ENCODE assay signal across 18 mouse cellular contexts in genomic region chr1:121176541-121176940, GRCm38 (mm10).
DNase-seq lines count a peak whose midpoint lies in the region; ATAC-seq lines count a peak whose summit lies in the region.
"Had no signal": no experiment of that assay in that cellular context is flagged by ENCODE, and none has a peak within 500 bp of the region (broad histone marks: within the 10 kb centered on the region; RNA-seq: fewer than 3 reads in every experiment).

No protein-coding gene starts in this region.

- WGBS in limb, embryonic 11.5 days: 7% methylated on average over 3 of the region's 3 CpGs
- WGBS in limb, embryonic 10.5 days: 5% methylated on average over 3 of the region's 3 CpGs
- 1% methylated on average over 3 of the region's 3 CpGs for WGBS in midbrain, embryonic 12.5 days
- WGBS in midbrain, embryonic 15.5 days: 4% methylated on average over 3 of the region's 3 CpGs
- 6% methylated on average over 3 of the region's 3 CpGs for WGBS in neural tube, embryonic 11.5 days

- no peaks in the 10 kb centered on the region for H3K9me3 ChIP-seq in limb, embryonic 11.5 days (ENCODE audit: control insufficient read depth, low read length)
- H3K9me3 ChIP-seq in limb, embryonic 10.5 days (replicated peaks): no peaks in the 10 kb centered on the region
- H3K9me3 ChIP-seq in midbrain, embryonic 12.5 days: peaks cover 4% of the 10 kb centered on the region; the same call in 1 of the 2 replicates
- H3K9me3 ChIP-seq in midbrain, embryonic 15.5 days: no peaks in the 10 kb centered on the region
- H3K9me3 ChIP-seq in neural tube, embryonic 11.5 days (ENCODE audit: control insufficient read depth, low read length): no peaks in the 10 kb centered on the region
- H3K9me3 ChIP-seq: forebrain, embryonic 15.5 days; heart, embryonic 15.5 days had no signal

- ATAC-seq in limb, embryonic 11.5 days (ENCODE audit: insufficient number of reproducible peaks, low FRiP score, low TSS enrichment, low read depth): no peak
- no peak for ATAC-seq in midbrain, embryonic 12.5 days (ENCODE audit: low FRiP score, low read depth)
- ATAC-seq in midbrain, embryonic 15.5 days (replicated peaks): no peak
- ATAC-seq in neural tube, embryonic 11.5 days (ENCODE audit: insufficient read depth, low FRiP score, low TSS enrichment): no peak

- peak; percentile 11 for DNase-seq in embryo, embryonic 9.5 days (ENCODE audit: extremely low spot score)
- no peak for DNase-seq in embryo, embryonic 11 days
- peak; percentile 27 for DNase-seq in limb, embryonic 11.5 days (ENCODE audit: low spot score)
- no peak for DNase-seq in limb, embryonic 10.5 days (ENCODE audit: low spot score)
- DNase-seq in neural tube, embryonic 11.5 days (ENCODE audit: low spot score): no peak
- DNase-seq: adrenal gland, postnatal 10 days; cerebellum, adult 11-12 months; cerebellum, adult 9-10 months; cerebellum, postnatal 25 days; gastrocnemius, postnatal 36 days; heart, adult 18-20 months; heart, postnatal 14 days had no signal

- H3K9ac ChIP-seq in limb, embryonic 11.5 days (ENCODE audit: low read length): no peak overlapping the region
- H3K9ac ChIP-seq in midbrain, embryonic 12.5 days (replicated peaks): no peak overlapping the region
- H3K9ac ChIP-seq in midbrain, embryonic 15.5 days: no peak overlapping the region
- no peak overlapping the region for H3K9ac ChIP-seq in neural tube, embryonic 11.5 days (ENCODE audit: low read length)
- H3K9ac ChIP-seq: embryonic facial prominence, embryonic 12.5 days; forebrain, embryonic 15.5 days; heart, embryonic 15.5 days had no signal

- no peaks in the 10 kb centered on the region for H3K36me3 ChIP-seq in limb, embryonic 11.5 days (ENCODE audit: control insufficient read depth, insufficient read depth, low read length)
- no peaks in the 10 kb centered on the region for H3K36me3 ChIP-seq in limb, embryonic 10.5 days
- no peaks in the 10 kb centered on the region for H3K36me3 ChIP-seq in midbrain, embryonic 12.5 days
- H3K36me3 ChIP-seq in midbrain, embryonic 15.5 days (replicated peaks): no peaks in the 10 kb centered on the region
- H3K36me3 ChIP-seq in neural tube, embryonic 11.5 days (ENCODE audit: control insufficient read depth, insufficient read depth, low read length): no peaks in the 10 kb centered on the region
- H3K36me3 ChIP-seq: embryonic facial prominence, embryonic 12.5 days; forebrain, embryonic 15.5 days; heart, embryonic 15.5 days had no signal

- no peak overlapping the region for H3K27ac ChIP-seq in limb, embryonic 11.5 days (replicated peaks; ENCODE audit: low read depth, low read length)
- H3K27ac ChIP-seq in limb, embryonic 10.5 days: no peak overlapping the region
- H3K27ac ChIP-seq in midbrain, embryonic 12.5 days (replicated peaks): peak overlapping the region; percentile 27; the same call in 1 of the 2 replicates
- no peak overlapping the region for H3K27ac ChIP-seq in midbrain, embryonic 15.5 days
- H3K27ac ChIP-seq in neural tube, embryonic 11.5 days (ENCODE audit: low read depth, low read length): no peak overlapping the region
- H3K27ac ChIP-seq: embryonic facial prominence, embryonic 12.5 days; forebrain, embryonic 15.5 days; heart, embryonic 15.5 days had no signal

- H3K4me3 ChIP-seq in limb, embryonic 11.5 days (ENCODE audit: low read depth, low read length): no peak overlapping the region
- H3K4me3 ChIP-seq in limb, embryonic 10.5 days: no peak overlapping the region
- no peak overlapping the region for H3K4me3 ChIP-seq in midbrain, embryonic 12.5 days
- H3K4me3 ChIP-seq in midbrain, embryonic 15.5 days: no peak overlapping the region
- H3K4me3 ChIP-seq in neural tube, embryonic 11.5 days (ENCODE audit: low read depth, low read length): no peak overlapping the region
- H3K4me3 ChIP-seq: embryonic facial prominence, embryonic 12.5 days; forebrain, embryonic 15.5 days; heart, embryonic 15.5 days had no signal

- no peak overlapping the region for H3K4me2 ChIP-seq in limb, embryonic 11.5 days (ENCODE audit: low read depth, severe bottlenecking)
- H3K4me2 ChIP-seq in midbrain, embryonic 12.5 days (replicated peaks): no peak overlapping the region
- no peak overlapping the region for H3K4me2 ChIP-seq in midbrain, embryonic 15.5 days
- H3K4me2 ChIP-seq in neural tube, embryonic 11.5 days (ENCODE audit: low read depth): 0 out of 2 replicates have a peak overlapping the region, but pooled peaks have one; percentile 50
- H3K4me2 ChIP-seq: embryonic facial prominence, embryonic 12.5 days; forebrain, embryonic 15.5 days; heart, embryonic 11.5 days; heart, embryonic 15.5 days had no signal

- no peaks in the 10 kb centered on the region for H3K4me1 ChIP-seq in limb, embryonic 11.5 days (ENCODE audit: control insufficient read depth, insufficient read depth, low read length)
- peaks cover 18% of the 10 kb centered on the region for H3K4me1 ChIP-seq in limb, embryonic 10.5 days
- H3K4me1 ChIP-seq in midbrain, embryonic 12.5 days: peaks cover 13% of the 10 kb centered on the region
- peaks cover 5% of the 10 kb centered on the region; the same call in 1 of the 2 replicates for H3K4me1 ChIP-seq in midbrain, embryonic 15.5 days
- 0 out of 2 replicates have a peak, but pooled peaks cover 13% of the 10 kb centered on the region for H3K4me1 ChIP-seq in neural tube, embryonic 11.5 days (ENCODE audit: control insufficient read depth, insufficient read depth, low read length)
- H3K4me1 ChIP-seq: embryonic facial prominence, embryonic 12.5 days had no signal

- peaks cover 24% of the 10 kb centered on the region for H3K27me3 ChIP-seq in limb, embryonic 11.5 days (ENCODE audit: control insufficient read depth, insufficient read depth, low read length)
- peaks cover 81% of the 10 kb centered on the region for H3K27me3 ChIP-seq in limb, embryonic 10.5 days (ENCODE audit: low read depth, poor library complexity, severe bottlenecking)
- peaks cover 85% of the 10 kb centered on the region for H3K27me3 ChIP-seq in midbrain, embryonic 12.5 days
- H3K27me3 ChIP-seq in midbrain, embryonic 15.5 days (replicated peaks): peaks cover 58% of the 10 kb centered on the region
- peaks cover 9% of the 10 kb centered on the region; the same call in 1 of the 2 replicates for H3K27me3 ChIP-seq in neural tube, embryonic 11.5 days (ENCODE audit: control insufficient read depth, insufficient read depth, low read length)

Comparison
In these comparisons a context has a peak if more than half of its experiments do, and no peak if none do; other contexts are left out.
1. DNase-seq: peak in embryo, embryonic 9.5 days (single experiment) and limb, embryonic 11.5 days (single experiment); none in embryo, embryonic 11 days (single experiment), limb, embryonic 10.5 days (single experiment) and neural tube, embryonic 11.5 days (single experiment).